Mouse (Mus musculus): ENCODE data around the gene Galnt11. TPM values are rescaled to one million over a fixed set of nuclear protein-coding genes. Genes with fewer than 3 reads are reported as not detected.
A peak's percentile ranks its signal among the peaks of the same experiment; 100 is the strongest.

Galnt11 gene
- total RNA-seq, 1 experiment, result 24.2 TPM

- H3K4me3 ChIP-seq (ENCODE audit: insufficient read depth in 1 of 2, low read depth in 1 of 2, low read length in 2 of 2, poor library complexity in 1 of 2, severe bottlenecking in 1 of 2), result no peak overlapping the region
- H3K36me3 ChIP-seq (ENCODE audit: control insufficient read depth, insufficient read depth, low read length, poor library complexity, severe bottlenecking), result peaks cover 14% of the 10 kb centered on the region
- H3K4me1 ChIP-seq (ENCODE audit: control insufficient read depth in 2 of 2, insufficient read depth in 2 of 2, low read length in 2 of 2, poor library complexity in 1 of 2), result 0 out of 4 replicates have a peak, but pooled peaks cover 0 to 2% of the 10 kb centered on the region in 2 experiments
- H3K9ac ChIP-seq (ENCODE audit: insufficient read depth, low read depth, low read length, poor library complexity, severe bottlenecking), result no peak overlapping the region
- TF ChIP-seq ZNF384 (IDR thresholded peaks at IDR 0.05; ENCODE audit: low read depth, low read length) (no peak), CHD2 (IDR thresholded peaks at IDR 0.05; ENCODE audit: low read depth, low read length) (no peak), HCFC1 (IDR thresholded peaks at IDR 0.05; ENCODE audit: borderline replicate concordance, insufficient read depth, low read length) (no peak), ZC3H11A (IDR thresholded peaks at IDR 0.05; ENCODE audit: borderline replicate concordance, low read depth, low read length) (no peak), MAFK (IDR thresholded peaks at IDR 0.05; ENCODE audit: insufficient read depth, low read depth, low read length) (no peak)
- no peak for DNase-seq (ENCODE audit: low read depth, low spot score)
- in situ Hi-C loops (cut with MboI; ENCODE audit: low sequenced_read_pairs in 2 of 2, unreplicated experiment in 2 of 2), result no loop called here
- no peaks in the 10 kb centered on the region for H3K9me3 ChIP-seq (ENCODE audit: control insufficient read depth, insufficient read depth, low read depth, low read length)
- no peak overlapping the region for H3K27ac ChIP-seq (ENCODE audit: insufficient read depth, low read depth, low read length, poor library complexity, severe bottlenecking)
Measured at GRCm38 (mm10) chr5:25268258-25268888, 46.7 kb downstream of the Galnt11 start.

GRCm38 (mm10) chr5:25275629-25276028, 53.9 kb downstream of the Galnt11 start:
- in situ Hi-C loops (cut with MboI; ENCODE audit: low sequenced_read_pairs in 2 of 2, unreplicated experiment in 2 of 2), result no loop called here
- Histone ChIP-seq H3K36me3 (ENCODE audit: control insufficient read depth, insufficient read depth, low read length, poor library complexity, severe bottlenecking) (peaks cover 11% of the 10 kb centered on the region; the same call in 1 of the 2 replicates), H3K9ac (ENCODE audit: insufficient read depth, low read depth, low read length, poor library complexity, severe bottlenecking) (no peak overlapping the region), H3K4me3 (ENCODE audit: insufficient read depth in 1 of 2, low read depth in 1 of 2, low read length in 2 of 2, poor library complexity in 1 of 2, severe bottlenecking in 1 of 2) (no peak overlapping the region), H3K4me1 (ENCODE audit: control insufficient read depth in 2 of 2, insufficient read depth in 2 of 2, low read length in 2 of 2, poor library complexity in 1 of 2) (peaks cover 2 to 6% of the 10 kb centered on the region in 2 experiments; a peak in 3 of 4 replicates), H3K27ac (ENCODE audit: insufficient read depth, low read depth, low read length, poor library complexity, severe bottlenecking) (0 out of 2 replicates have a peak overlapping the region, but pooled peaks have one; percentile 24), H3K9me3 (ENCODE audit: control insufficient read depth, insufficient read depth, low read depth, low read length) (no peaks in the 10 kb centered on the region)
- no peak for TF ChIP-seq ZC3H11A (IDR thresholded peaks at IDR 0.05; ENCODE audit: borderline replicate concordance, low read depth, low read length)
- no peak for TF ChIP-seq ZNF384 (IDR thresholded peaks at IDR 0.05; ENCODE audit: low read depth, low read length)
- no peak for TF ChIP-seq HCFC1 (IDR thresholded peaks at IDR 0.05; ENCODE audit: borderline replicate concordance, insufficient read depth, low read length)
- TF ChIP-seq CHD2 (IDR thresholded peaks at IDR 0.05; ENCODE audit: low read depth, low read length), result no peak
- no peak for TF ChIP-seq MAFK (IDR thresholded peaks at IDR 0.05; ENCODE audit: insufficient read depth, low read depth, low read length)
- peak; percentile 27 for DNase-seq (ENCODE audit: low read depth, low spot score)

GRCm38 (mm10) chr5:25276365-25276764, 54.7 kb downstream of the Galnt11 start:
- in situ Hi-C loops (cut with MboI; ENCODE audit: low sequenced_read_pairs in 2 of 2, unreplicated experiment in 2 of 2), result no loop called here
- Histone ChIP-seq H3K27ac (ENCODE audit: insufficient read depth, low read depth, low read length, poor library complexity, severe bottlenecking) (no peak overlapping the region), H3K36me3 (ENCODE audit: control insufficient read depth, insufficient read depth, low read length, poor library complexity, severe bottlenecking) (peaks cover 13% of the 10 kb centered on the region; the same call in 1 of the 2 replicates), H3K4me1 (ENCODE audit: control insufficient read depth in 2 of 2, insufficient read depth in 2 of 2, low read length in 2 of 2, poor library complexity in 1 of 2) (peaks cover 2 to 6% of the 10 kb centered on the region in 2 experiments; a peak in 3 of 4 replicates), H3K4me3 (ENCODE audit: insufficient read depth in 1 of 2, low read depth in 1 of 2, low read length in 2 of 2, poor library complexity in 1 of 2, severe bottlenecking in 1 of 2) (no peak overlapping the region), H3K9me3 (ENCODE audit: control insufficient read depth, insufficient read depth, low read depth, low read length) (no peaks in the 10 kb centered on the region), H3K9ac (ENCODE audit: insufficient read depth, low read depth, low read length, poor library complexity, severe bottlenecking) (no peak overlapping the region)
- TF ChIP-seq MAFK (IDR thresholded peaks at IDR 0.05; ENCODE audit: insufficient read depth, low read depth, low read length), result no peak
- TF ChIP-seq ZNF384 (IDR thresholded peaks at IDR 0.05; ENCODE audit: low read depth, low read length), result no peak
- no peak for TF ChIP-seq CHD2 (IDR thresholded peaks at IDR 0.05; ENCODE audit: low read depth, low read length)
- no peak for TF ChIP-seq ZC3H11A (IDR thresholded peaks at IDR 0.05; ENCODE audit: borderline replicate concordance, low read depth, low read length)
- TF ChIP-seq HCFC1 (IDR thresholded peaks at IDR 0.05; ENCODE audit: borderline replicate concordance, insufficient read depth, low read length), result no peak
- DNase-seq (ENCODE audit: low read depth, low spot score), result no peak

- in situ Hi-C loops (cut with MboI; ENCODE audit: low sequenced_read_pairs in 2 of 2, unreplicated experiment in 2 of 2), result no loop called here
- DNase-seq (ENCODE audit: low read depth, low spot score), result no peak
- no peak for TF ChIP-seq CHD2 (IDR thresholded peaks at IDR 0.05; ENCODE audit: low read depth, low read length)
- no peak for TF ChIP-seq HCFC1 (IDR thresholded peaks at IDR 0.05; ENCODE audit: borderline replicate concordance, insufficient read depth, low read length)
- no peak for TF ChIP-seq MAFK (IDR thresholded peaks at IDR 0.05; ENCODE audit: insufficient read depth, low read depth, low read length)
- TF ChIP-seq ZC3H11A (IDR thresholded peaks at IDR 0.05; ENCODE audit: borderline replicate concordance, low read depth, low read length), result no peak
- no peak for TF ChIP-seq ZNF384 (IDR thresholded peaks at IDR 0.05; ENCODE audit: low read depth, low read length)
- Histone ChIP-seq H3K9ac (ENCODE audit: insufficient read depth, low read depth, low read length, poor library complexity, severe bottlenecking) (no peak overlapping the region), H3K4me3 (ENCODE audit: insufficient read depth in 1 of 2, low read depth in 1 of 2, low read length in 2 of 2, poor library complexity in 1 of 2, severe bottlenecking in 1 of 2) (no peak overlapping the region), H3K9me3 (ENCODE audit: control insufficient read depth, insufficient read depth, low read depth, low read length) (no peaks in the 10 kb centered on the region), H3K27ac (ENCODE audit: insufficient read depth, low read depth, low read length, poor library complexity, severe bottlenecking) (no peak overlapping the region), H3K4me1 (ENCODE audit: control insufficient read depth in 2 of 2, insufficient read depth in 2 of 2, low read length in 2 of 2, poor library complexity in 1 of 2) (no peaks in the 10 kb centered on the region), H3K36me3 (ENCODE audit: control insufficient read depth, insufficient read depth, low read length, poor library complexity, severe bottlenecking) (peaks cover 16% of the 10 kb centered on the region; the same call in 1 of the 2 replicates)
Measured at GRCm38 (mm10) chr5:25283988-25284387, 62.3 kb downstream of the Galnt11 start.

Data from ES-E14 (cell line).